Mouse (Mus musculus): ENCODE measurements at regions not wholly inside any gene's neighbourhood (a gene's known extent, or its start where the extent isn't known, plus 50 kb on each side); places are given as distances from the start of the nearest gene placed in this dataset.

- TF ChIP-seq CTCF (IDR thresholded peaks at IDR 0.05; ENCODE audit: low read depth, low read length) (no peak), POLR2A (IDR thresholded peaks at IDR 0.05; ENCODE audit: borderline replicate concordance, low read depth, low read length) (no peak)
Observed at GRCm38 (mm10) chr2:128438161-128438822, 152.7 kb upstream of the Spdye4c start.

All from bone marrow macrophage, adult 2 months (primary cell).